Mouse (Mus musculus) limb, embryonic 14.5 days (tissue): ENCODE measurements around the gene Slc22a1. TPM values are rescaled to one million over a fixed set of nuclear protein-coding genes. Genes with fewer than 3 reads are reported as not detected.

Source experiments
- ATAC-seq: fragments of 200-750 bp; cut with Nextera tagmentation; 2 replicates; pipeline ENCODE4 v1.8.0; 2017; ENCODE audit warnings: low read depth, moderate number of reproducible peaks, moderate TSS enrichment; ENCODE audit not compliant: low FRiP score
- DNase-seq: peaks from one replicate; pipeline ENCODE4 v3.0.0-alpha.2; 2015; ENCODE audit warnings: low spot score
- H3K27ac ChIP-seq: fragments of 300-500 bp; sonication (generic); replicated peaks from 2 replicates; pipeline ENCODE4 v1.5.1; 2014; ENCODE audit warnings: low read depth, mild to moderate bottlenecking, low read length, moderate library complexity, mixed read lengths
- H3K27me3 ChIP-seq: fragments of 300-500 bp; sonication (generic); 2 replicates; pipeline ENCODE4 v1.6.1; 2014; ENCODE audit warnings: low read length, mixed read lengths; ENCODE audit not compliant: control insufficient read depth, insufficient read depth
- H3K36me3 ChIP-seq: fragments of 300-500 bp; sonication (generic); 2 replicates; pipeline ENCODE4 v1.6.1; 2014; ENCODE audit warnings: mild to moderate bottlenecking, low read length, moderate library complexity, mixed read lengths; ENCODE audit not compliant: control insufficient read depth, insufficient read depth
- H3K4me1 ChIP-seq: fragments of 300-500 bp; sonication (generic); 2 replicates; pipeline ENCODE4 v1.6.1; 2014; ENCODE audit warnings: antibody characterized with exemption, low read length, mixed read lengths; ENCODE audit not compliant: control insufficient read depth, insufficient read depth
- H3K4me2 ChIP-seq: fragments of 300-500 bp; sonication (generic); replicated peaks from 2 replicates; pipeline ENCODE4 v1.6.1; 2014; ENCODE audit warnings: low read depth, mild to moderate bottlenecking, low read length, moderate library complexity; ENCODE audit not compliant: severe bottlenecking
- H3K4me3 ChIP-seq: fragments of 300-500 bp; sonication (generic); replicated peaks from 2 replicates; pipeline ENCODE4 v1.5.1; 2014; ENCODE audit warnings: low read length
- H3K9ac ChIP-seq: fragments of 300-500 bp; sonication (generic); 2 replicates; pipeline ENCODE4 v1.6.1; 2014; ENCODE audit warnings: mild to moderate bottlenecking, low read depth, low read length, moderate library complexity; ENCODE audit not compliant: severe bottlenecking
- H3K9me3 ChIP-seq: fragments of 300-500 bp; sonication (generic); 2 replicates; pipeline ENCODE4 v1.6.1; 2016; ENCODE audit warnings: low read length; ENCODE audit not compliant: control insufficient read depth
- POLR2A ChIP-seq: fragments of 200-500 bp; IDR thresholded peaks from 2 replicates; pipeline ENCODE4 v1.8.0; 2012; ENCODE audit warnings: inconsistent platforms, mild to moderate bottlenecking, moderate library complexity, borderline replicate concordance; ENCODE audit not compliant: insufficient read depth, insufficient read length; ENCODE audit errors: extremely low read depth
- WGBS: fragments of 180-500 bp; shearing (Covaris S2); extraction: QIAGEN DNeasy Blood & Tissue Kit; methylation state at CpG from one replicate; pipeline ENCODE4 v1.1.7; 2014; 5-methylcytosine and 5-hydroxymethylcytosine counted together
- polyA plus RNA-seq, 2 experiments: library from polyadenylated mRNA; depleted of rRNA in 1 of 2; stranded (reverse) in 1 of 2; unstranded in 1 of 2; fragments of >200 nt; fragmentation: Nextera tagmentation in 1 of 2; extraction: Ambion mirVana in 1 of 2; gene quantifications; 2 replicates each; pipeline versions ENCODE4 v1.2.1 to v1.2.3; 2012 to 2014

Gene Slc22a1
- polyA plus RNA-seq, 2 experiments: 0.14 TPM; not detected in 1

DNA sequence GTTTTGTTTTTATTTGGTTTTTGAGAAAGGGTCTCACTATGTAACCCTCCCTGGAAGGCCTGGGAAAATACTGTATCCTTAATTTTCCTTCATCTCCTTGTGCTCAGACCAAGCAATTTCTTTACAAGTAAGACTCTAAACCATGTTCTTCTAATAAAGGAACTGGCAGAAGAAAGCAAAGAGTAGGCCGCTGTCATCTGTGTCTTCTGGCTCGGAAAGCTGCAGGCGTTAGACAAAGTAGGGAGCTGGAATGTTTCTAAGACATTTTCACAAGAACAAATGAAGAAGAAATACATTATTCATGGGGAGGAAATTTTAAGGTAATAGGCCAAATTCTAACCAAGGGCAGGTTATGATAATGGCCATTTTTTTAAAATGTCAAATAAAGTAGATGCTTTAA lies 21.6 kb downstream of the Slc22a1 start:
- no peaks in the 10 kb centered on the region for H3K9me3 ChIP-seq
- no peaks in the 10 kb centered on the region for H3K4me1 ChIP-seq
- H3K27ac ChIP-seq: no peak overlapping the region
- no peak overlapping the region for H3K9ac ChIP-seq
- H3K36me3 ChIP-seq: no peaks in the 10 kb centered on the region
- no peak overlapping the region for H3K4me3 ChIP-seq
- no peak for TF ChIP-seq POLR2A
- no peak for ATAC-seq
- H3K27me3 ChIP-seq: no peaks in the 10 kb centered on the region
- 83% methylated on average over 3 of the region's 3 CpGs for WGBS
- no peak overlapping the region for H3K4me2 ChIP-seq
- DNase-seq: no peak

- H3K4me3 ChIP-seq: no peak overlapping the region
- no peak overlapping the region for H3K27ac ChIP-seq
- DNase-seq (no peak), ATAC-seq (no peak)
- no peaks in the 10 kb centered on the region for H3K27me3 ChIP-seq
- 92% methylated on average over 11 of the region's 11 CpGs for WGBS
- H3K9ac ChIP-seq: no peak overlapping the region
- H3K36me3 ChIP-seq: no peaks in the 10 kb centered on the region
- no peak overlapping the region for H3K4me2 ChIP-seq
- no peak for TF ChIP-seq POLR2A
- H3K4me1 ChIP-seq: no peaks in the 10 kb centered on the region
- no peaks in the 10 kb centered on the region for H3K9me3 ChIP-seq
Observed at GRCm38 (mm10) chr17:12652604-12653003, 23.0 kb downstream of the Slc22a1 start.

DNA sequence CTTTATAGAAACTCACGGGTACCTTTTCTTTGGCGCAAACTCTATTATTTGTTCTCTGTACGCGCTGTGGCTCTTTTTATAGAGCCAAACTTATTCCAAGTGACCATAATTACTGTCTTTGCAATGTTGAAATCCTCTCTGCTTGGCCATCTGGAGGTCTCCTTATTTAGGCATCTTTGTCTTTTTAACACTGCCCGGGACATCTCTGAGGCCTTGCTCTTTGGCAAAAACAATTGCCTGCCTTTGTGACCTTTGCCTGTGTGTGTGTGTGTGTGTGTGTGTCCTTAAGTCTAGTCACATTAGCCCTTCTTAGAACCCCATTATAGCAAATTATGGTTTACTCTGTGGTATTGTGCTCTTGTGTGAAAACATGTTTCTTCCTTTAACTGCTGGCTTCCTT lies 30.2 kb downstream of the Slc22a1 start:
- WGBS: 91% methylated on average over 5 of the region's 5 CpGs
- no peak for ATAC-seq
- no peak for DNase-seq
- no peaks in the 10 kb centered on the region for H3K36me3 ChIP-seq
- no peak overlapping the region for H3K27ac ChIP-seq
- H3K27me3 ChIP-seq: no peaks in the 10 kb centered on the region
- no peak overlapping the region for H3K4me2 ChIP-seq
- TF ChIP-seq POLR2A: no peak
- no peaks in the 10 kb centered on the region for H3K9me3 ChIP-seq
- no peak overlapping the region for H3K9ac ChIP-seq
- no peak overlapping the region for H3K4me3 ChIP-seq
- H3K4me1 ChIP-seq: no peaks in the 10 kb centered on the region

- Histone ChIP-seq H3K27ac (no peak overlapping the region), H3K9me3 (no peaks in the 10 kb centered on the region), H3K4me3 (no peak overlapping the region), H3K4me2 (no peak overlapping the region), H3K4me1 (no peaks in the 10 kb centered on the region), H3K9ac (no peak overlapping the region), H3K36me3 (no peaks in the 10 kb centered on the region), H3K27me3 (no peaks in the 10 kb centered on the region)
- TF ChIP-seq POLR2A: no peak
- ATAC-seq: no peak
- 79% methylated on average over 4 of the region's 4 CpGs for WGBS
- DNase-seq: no peak
Observed at GRCm38 (mm10) chr17:12641087-12641486, 34.5 kb downstream of the Slc22a1 start.

DNA sequence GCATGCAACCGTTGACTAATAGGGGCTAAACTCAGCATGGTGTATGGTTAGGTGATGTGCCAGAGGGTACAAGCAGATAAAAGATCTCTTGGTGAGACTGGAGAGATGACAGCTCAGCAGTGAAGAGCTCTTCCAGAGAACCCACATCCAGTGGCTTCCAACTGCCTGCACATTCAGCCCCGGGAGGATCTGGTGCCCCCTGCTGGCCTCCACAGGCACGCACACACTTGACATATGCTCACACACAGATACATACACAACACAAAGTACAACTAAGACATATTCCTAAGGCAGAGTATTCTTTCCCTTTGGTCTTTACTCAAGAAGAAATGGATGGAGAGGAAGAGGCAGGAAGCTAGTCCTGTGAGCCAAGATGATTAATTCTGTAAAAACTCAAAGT lies 36.0 kb downstream of the Slc22a1 start:
- WGBS: 93% methylated on average over 3 of the region's 3 CpGs
- H3K4me1 ChIP-seq: no peaks in the 10 kb centered on the region
- DNase-seq (no peak), ATAC-seq (no peak)
- no peak for TF ChIP-seq POLR2A
- no peak overlapping the region for H3K4me2 ChIP-seq
- H3K36me3 ChIP-seq: no peaks in the 10 kb centered on the region
- no peak overlapping the region for H3K4me3 ChIP-seq
- no peak overlapping the region for H3K9ac ChIP-seq
- H3K27ac ChIP-seq: no peak overlapping the region
- H3K9me3 ChIP-seq: no peaks in the 10 kb centered on the region
- H3K27me3 ChIP-seq: no peaks in the 10 kb centered on the region

GRCm38 (mm10) chr17:12634814-12635213 lies 40.8 kb downstream of the Slc22a1 start:
- 65% methylated on average over 4 of the region's 4 CpGs for WGBS
- Histone ChIP-seq H3K9me3 (no peaks in the 10 kb centered on the region), H3K9ac (no peak overlapping the region), H3K36me3 (no peaks in the 10 kb centered on the region), H3K27me3 (no peaks in the 10 kb centered on the region), H3K27ac (no peak overlapping the region), H3K4me2 (no peak overlapping the region), H3K4me3 (no peak overlapping the region), H3K4me1 (0 out of 2 replicates have a peak, but pooled peaks cover 3% of the 10 kb centered on the region)
- DNase-seq (no peak), ATAC-seq (no peak)
- TF ChIP-seq POLR2A: no peak
